Mouse (Mus musculus) mature B cell (primary cell): ENCODE measurements around the gene Calcrl.

Experiments used
- in situ Hi-C: fragments of 300-500 bp; cut with MboI; formaldehyde crosslinking; loops from 2 replicates; pipeline ENCODE4 v1.14.3; 2019

Calcrl gene

GRCm38 (mm10) chr2:84336331-84336730 lies 88.9 kb downstream of the Calcrl start:
- in situ Hi-C loops: no loop called here

GRCm38 (mm10) chr2:84316185-84316805 lies 108.9 kb downstream of the Calcrl start:
- in situ Hi-C loops: no loop called here

GRCm38 (mm10) chr2:84296517-84296916 lies 128.7 kb downstream of the Calcrl start:
- in situ Hi-C loops: no loop called here

GRCm38 (mm10) chr2:84295068-84295467 lies 130.1 kb downstream of the Calcrl start:
- in situ Hi-C loops: no loop called here

- in situ Hi-C loops: no loop called here
These were observed 130.6 kb downstream of the Calcrl start for GRCm38 (mm10) chr2:84294611-84295010.

GRCm38 (mm10) chr2:84292351-84293000 lies 132.7 kb downstream of the Calcrl start:
- in situ Hi-C loops: no loop called here

- in situ Hi-C loops: no loop called here
These were observed 136.2 kb downstream of the Calcrl start for GRCm38 (mm10) chr2:84288940-84289557.
